Mouse (Mus musculus) lung, embryonic 16.5 days (tissue): Measurements from ENCODE around the gene Xntrpc. TPM values are rescaled to one million over a fixed set of nuclear protein-coding genes. Genes with fewer than 3 reads are reported as not detected.
"Not testable (repeated sequence)": the region's sequence is repeated elsewhere in the genome, so short reads cannot be mapped to it uniquely, and the experiment has no call there.

Experiments used
- ATAC-seq: fragments of 200-750 bp; cut with Nextera tagmentation; 2 replicates; pipeline ENCODE4 v1.8.0; 2017; ENCODE audit warnings: low read depth, mild to moderate bottlenecking, moderate library complexity
- H3K27ac ChIP-seq: fragments of 300-500 bp; sonication (generic); 2 replicates; pipeline ENCODE4 v1.5.1; 2014; ENCODE audit warnings: mild to moderate bottlenecking, control low read depth, low read length
- H3K27me3 ChIP-seq: fragments of 300-500 bp; sonication (generic); 2 replicates; pipeline ENCODE4 v1.6.1; 2014; ENCODE audit warnings: low read depth, low read length, mixed read lengths; ENCODE audit not compliant: control insufficient read depth, insufficient read depth
- H3K36me3 ChIP-seq: fragments of 300-500 bp; sonication (generic); 2 replicates; pipeline ENCODE4 v1.6.1; 2014; ENCODE audit warnings: low read length; ENCODE audit not compliant: control insufficient read depth, insufficient read depth
- H3K4me1 ChIP-seq: fragments of 300-500 bp; sonication (generic); replicated peaks from 2 replicates; pipeline ENCODE4 v1.6.1; 2014; ENCODE audit warnings: low read length, mixed read lengths; ENCODE audit not compliant: control insufficient read depth, insufficient read depth
- H3K4me2 ChIP-seq: fragments of 300-500 bp; sonication (generic); 2 replicates; pipeline ENCODE4 v1.6.1; 2014; ENCODE audit warnings: low read depth, low read length, control low read depth
- H3K4me3 ChIP-seq: fragments of 300-500 bp; sonication (generic); 2 replicates; pipeline ENCODE4 v1.5.1; 2014; ENCODE audit warnings: mild to moderate bottlenecking, low read length, control low read depth
- H3K9ac ChIP-seq: fragments of 300-500 bp; sonication (generic); 2 replicates; pipeline ENCODE4 v1.6.1; 2014; ENCODE audit warnings: low read length, control low read depth
- H3K9me3 ChIP-seq: fragments of 300-500 bp; sonication (generic); 2 replicates; pipeline ENCODE4 v1.6.1; 2016; ENCODE audit warnings: low read length; ENCODE audit not compliant: control insufficient read depth
- WGBS: fragments of 180-500 bp; shearing (Covaris S2); extraction: QIAGEN DNeasy Blood & Tissue Kit; methylation state at CpG from one replicate; pipeline ENCODE4 v1.1.7; 2014; 5-methylcytosine and 5-hydroxymethylcytosine counted together
- polyA plus RNA-seq: library from polyadenylated mRNA; unstranded; fragments of >200 nt; fragmentation: Nextera tagmentation; extraction: Ambion mirVana; gene quantifications from 2 replicates; pipeline ENCODE4 v1.2.1, GENCODE M21; 2015

The Xntrpc gene
- polyA plus RNA-seq, 1 experiment from 2014 or later: 1.2 TPM

- Histone ChIP-seq H3K9ac (no peak overlapping the region), H3K4me1 (no peaks in the 10 kb centered on the region), H3K27ac (no peak overlapping the region), H3K27me3 (no peaks in the 10 kb centered on the region), H3K4me3 (no peak overlapping the region), H3K36me3 (peaks cover 28% of the 10 kb centered on the region), H3K9me3 (no peaks in the 10 kb centered on the region), H3K4me2 (no peak overlapping the region)
- 90% methylated on average over 1 of the region's 1 CpGs for WGBS
- no peak for ATAC-seq
These were observed 30.6 kb upstream of the Xntrpc start for GRCm38 (mm10) chr7:102034904-102035303.

DNA sequence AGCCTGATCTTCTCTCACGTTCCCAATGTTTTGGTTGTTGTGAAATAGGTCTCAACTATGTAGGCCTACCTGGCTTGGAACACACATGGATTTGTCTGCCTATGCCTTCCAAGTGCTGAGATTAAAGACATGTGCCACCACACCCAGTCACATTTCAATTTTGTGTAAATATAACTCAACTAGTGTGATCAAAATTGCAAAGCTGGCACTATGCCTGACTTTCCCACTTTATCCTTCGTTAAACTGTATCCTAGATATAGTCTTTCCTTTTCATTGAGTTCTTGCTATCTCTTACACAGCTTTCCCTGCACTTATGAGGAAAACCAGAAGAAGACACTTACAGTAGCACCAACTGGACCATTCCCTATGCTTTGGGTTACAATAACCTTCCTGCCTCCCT is 30.0 kb upstream of the Xntrpc start:
- H3K4me2 ChIP-seq: no peak overlapping the region
- peaks cover 26% of the 10 kb centered on the region for H3K36me3 ChIP-seq
- H3K4me1 ChIP-seq: no peaks in the 10 kb centered on the region
- no peaks in the 10 kb centered on the region for H3K9me3 ChIP-seq
- no peak for ATAC-seq
- no peak overlapping the region for H3K27ac ChIP-seq
- H3K27me3 ChIP-seq: no peaks in the 10 kb centered on the region
- WGBS: 81% methylated on average over 2 of the region's 2 CpGs
- no peak overlapping the region for H3K9ac ChIP-seq
- H3K4me3 ChIP-seq: no peak overlapping the region

- no peak for ATAC-seq
- H3K9me3 ChIP-seq: no peaks in the 10 kb centered on the region
- no peaks in the 10 kb centered on the region for H3K4me1 ChIP-seq
- no peaks in the 10 kb centered on the region for H3K27me3 ChIP-seq
- H3K27ac ChIP-seq: no peak overlapping the region
- peaks cover 22% of the 10 kb centered on the region for H3K36me3 ChIP-seq
- 89% methylated on average over 3 of the region's 3 CpGs for WGBS
- no peak overlapping the region for H3K4me2 ChIP-seq
- H3K4me3 ChIP-seq: no peak overlapping the region
- H3K9ac ChIP-seq: no peak overlapping the region
These were observed 28.2 kb upstream of the Xntrpc start for GRCm38 (mm10) chr7:102037318-102037717.

DNA sequence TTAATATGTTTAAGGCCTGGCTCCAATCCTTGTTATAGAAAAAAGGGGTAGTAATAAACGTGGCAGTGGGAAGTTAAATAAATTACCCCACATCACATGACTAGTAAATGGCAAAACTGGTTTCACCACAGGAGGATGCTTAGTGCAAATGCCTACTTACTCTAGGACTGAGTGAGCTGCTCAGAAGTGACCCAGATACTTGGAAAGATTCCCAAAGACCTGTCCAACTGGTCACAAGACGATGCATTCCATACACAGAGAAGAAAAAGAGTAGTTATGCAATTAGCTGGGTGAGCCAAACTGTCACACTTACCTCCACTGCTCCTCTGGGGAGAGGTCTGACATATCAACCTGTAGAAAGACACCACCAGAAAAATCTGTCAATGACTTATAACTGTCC is 23.2 kb upstream of the Xntrpc start:
- no peaks in the 10 kb centered on the region for H3K27me3 ChIP-seq
- H3K4me2 ChIP-seq: no peak overlapping the region
- H3K9me3 ChIP-seq: no peaks in the 10 kb centered on the region
- peaks cover 14% of the 10 kb centered on the region for H3K36me3 ChIP-seq
- H3K4me3 ChIP-seq: no peak overlapping the region
- H3K4me1 ChIP-seq: no peaks in the 10 kb centered on the region
- no peak overlapping the region for H3K27ac ChIP-seq
- 53% methylated on average over 2 of the region's 2 CpGs for WGBS
- no peak for ATAC-seq
- H3K9ac ChIP-seq: no peak overlapping the region

DNA sequence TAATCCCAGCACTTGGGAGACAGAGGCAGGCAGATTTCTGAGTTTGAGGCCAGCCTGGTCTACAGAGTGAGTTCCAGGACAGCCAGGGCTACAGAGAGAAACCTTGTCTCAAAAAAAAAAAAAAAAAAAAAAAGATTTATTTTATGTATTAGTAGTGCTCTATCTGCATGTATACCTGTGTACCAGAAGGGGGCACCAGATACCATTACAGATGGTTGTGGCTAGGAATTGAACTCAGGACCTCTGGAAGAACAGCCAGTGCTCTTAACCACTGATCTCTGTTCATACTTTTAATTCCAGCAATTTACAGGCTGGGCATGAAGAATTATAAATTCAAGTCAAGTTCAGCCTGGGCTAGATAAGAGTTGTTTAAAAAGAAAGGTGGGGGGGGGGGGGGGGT is 17.0 kb upstream of the Xntrpc start:
- not testable (repeated sequence) for H3K4me2 ChIP-seq, H3K27me3 ChIP-seq, ATAC-seq, H3K4me1 ChIP-seq, H3K9ac ChIP-seq, H3K9me3 ChIP-seq, H3K36me3 ChIP-seq, H3K4me3 ChIP-seq, H3K27ac ChIP-seq

DNA sequence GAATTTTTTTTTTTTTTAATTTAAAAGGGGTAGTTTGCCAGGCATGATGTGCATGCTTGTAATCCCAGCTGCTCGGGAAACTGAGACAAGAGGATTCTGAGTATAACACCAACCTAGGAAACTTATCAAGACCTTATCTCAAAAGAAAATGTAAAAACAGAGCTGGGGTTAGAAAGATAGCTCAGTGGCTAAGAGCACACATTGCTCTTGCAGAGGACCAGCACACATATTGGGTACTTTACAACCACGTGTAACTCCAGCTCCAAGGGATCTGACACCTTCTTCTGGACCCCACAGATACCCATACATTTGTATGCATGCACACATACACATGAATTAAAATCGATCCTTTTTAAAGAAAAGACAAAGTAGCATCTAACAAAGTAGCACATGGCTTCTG is 4.2 kb upstream of the Xntrpc start:
- Histone ChIP-seq H3K36me3 (peaks cover 10% of the 10 kb centered on the region; the same call in 1 of the 2 replicates), H3K27ac (no peak overlapping the region), H3K4me2 (no peak overlapping the region), H3K27me3 (no peaks in the 10 kb centered on the region), H3K9me3 (no peaks in the 10 kb centered on the region), H3K4me3 (no peak overlapping the region), H3K4me1 (peaks cover 14% of the 10 kb centered on the region), H3K9ac (no peak overlapping the region)
- 87% methylated on average over 3 of the region's 3 CpGs for WGBS
- ATAC-seq: no peak

DNA sequence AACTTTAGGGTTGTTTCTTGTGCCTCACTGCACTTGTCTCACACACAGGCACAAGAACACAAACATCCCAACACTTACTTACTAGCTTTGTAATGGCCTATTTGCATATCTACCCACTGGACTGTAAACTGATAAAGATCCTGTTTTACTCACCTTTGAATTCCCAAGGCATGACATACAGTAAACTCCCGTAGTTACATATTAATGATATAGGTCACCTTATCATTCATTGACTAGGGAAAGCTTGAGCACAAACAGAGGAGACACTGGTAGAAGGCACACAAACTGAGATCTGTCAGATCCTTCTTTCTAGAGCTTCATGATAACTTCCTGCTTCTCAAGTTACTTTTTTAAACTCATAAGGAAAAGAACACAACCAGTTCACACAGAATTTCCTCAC is 3.3 kb upstream of the Xntrpc start:
- peaks cover 8% of the 10 kb centered on the region; the same call in 1 of the 2 replicates for H3K36me3 ChIP-seq
- whole genome bisulfite sequencing: 71% methylated on average over 1 of the region's 1 CpGs
- peaks cover 18% of the 10 kb centered on the region for H3K4me1 ChIP-seq
- no peaks in the 10 kb centered on the region for H3K27me3 ChIP-seq
- ATAC-seq: no peak
- no peak overlapping the region for H3K27ac ChIP-seq
- no peak overlapping the region for H3K4me3 ChIP-seq
- no peak overlapping the region for H3K9ac ChIP-seq
- H3K9me3 ChIP-seq: no peaks in the 10 kb centered on the region
- no peak overlapping the region for H3K4me2 ChIP-seq

- Histone ChIP-seq H3K27ac (no peak overlapping the region), H3K9ac (peak overlapping the region; percentile 77; the same call in 1 of the 2 replicates), H3K4me2 (peak overlapping the region; percentile 58), H3K9me3 (no peaks in the 10 kb centered on the region), H3K36me3 (peaks cover 8% of the 10 kb centered on the region; the same call in 1 of the 2 replicates), H3K4me3 (peak overlapping the region; percentile 78), H3K4me1 (peaks cover 18% of the 10 kb centered on the region), H3K27me3 (no peaks in the 10 kb centered on the region)
- 48% methylated on average over 9 of the region's 9 CpGs for WGBS
- no peak for ATAC-seq
These were observed 1.6 kb upstream of the Xntrpc start for GRCm38 (mm10) chr7:102063891-102064290.

DNA sequence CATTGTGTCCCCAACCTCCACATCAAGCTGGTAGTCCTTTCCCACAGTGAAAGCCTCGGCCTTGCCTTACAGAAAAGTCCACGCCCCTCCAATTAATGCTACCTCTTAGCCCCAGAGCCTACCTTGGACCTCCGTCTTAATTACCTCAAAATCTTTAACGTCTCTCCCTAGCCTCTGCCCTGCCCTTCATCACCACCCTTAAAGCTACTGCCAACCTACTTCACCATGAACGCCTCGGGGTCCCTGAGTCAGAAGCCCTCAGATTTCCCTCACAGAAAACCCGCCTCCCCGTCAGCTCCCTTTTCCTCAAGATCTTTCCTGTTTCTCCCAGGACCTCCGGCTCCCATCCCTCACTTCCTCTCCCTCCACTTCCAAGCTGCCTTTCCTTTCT is 863 bp upstream of the Xntrpc start:
- peak overlapping the region; percentile 77 for H3K9ac ChIP-seq
- H3K27me3 ChIP-seq: no peaks in the 10 kb centered on the region
- ATAC-seq: peak; percentile 13
- peaks cover 4% of the 10 kb centered on the region; the same call in 1 of the 2 replicates for H3K36me3 ChIP-seq
- H3K4me1 ChIP-seq: peaks cover 18% of the 10 kb centered on the region
- 0% methylated on average over 9 of the region's 9 CpGs for WGBS
- peak overlapping the region; percentile 78 for H3K4me3 ChIP-seq
- peak overlapping the region; percentile 58 for H3K4me2 ChIP-seq
- no peaks in the 10 kb centered on the region for H3K9me3 ChIP-seq
- H3K27ac ChIP-seq: peak overlapping the region; percentile 66

GRCm38 (mm10) chr7:102066363-102066762 is 850 bp downstream of the Xntrpc start:
- WGBS: 53% methylated on average over 6 of the region's 6 CpGs
- ATAC-seq: no peak
- Histone ChIP-seq H3K27ac (no peak overlapping the region; the same call in 1 of the 2 replicates), H3K9ac (peak overlapping the region; percentile 77), H3K27me3 (no peaks in the 10 kb centered on the region), H3K4me2 (peak overlapping the region; percentile 58), H3K9me3 (no peaks in the 10 kb centered on the region), H3K4me1 (peaks cover 18% of the 10 kb centered on the region), H3K36me3 (peaks cover 5% of the 10 kb centered on the region; the same call in 1 of the 2 replicates), H3K4me3 (peak overlapping the region; percentile 78)
